7 mouse cellular contexts compared by ENCODE assay signal in genomic region chr12:69183583-69184308, GRCm38 (mm10). TPM values are rescaled to one million over a fixed set of nuclear protein-coding genes. Genes with fewer than 3 reads are reported as not detected.
DNase-seq lines count a peak whose midpoint lies in the region; ATAC-seq lines count a peak whose summit lies in the region.

Rpl36al (minus strand) TSS chr12:69184083.
Mgat2 (plus strand) TSS chr12:69184157.

- peak within 1 kb of the TSS; percentile 91 for H3K9ac ChIP-seq in embryonic facial prominence, embryonic 11.5 days (replicated peaks; ENCODE audit: low read length)
- H3K9ac ChIP-seq in midbrain, embryonic 13.5 days (replicated peaks): peak within 1 kb of the TSS; percentile 92

- peak; percentile 98 for ATAC-seq in embryonic facial prominence, embryonic 11.5 days (replicated peaks; ENCODE audit: insufficient number of reproducible peaks, low FRiP score, low TSS enrichment, low read depth)
- peak; percentile 82 for ATAC-seq in granulocyte monocyte progenitor cell, adult 5-6 weeks (replicated peaks; ENCODE audit: poor library complexity, severe bottlenecking)
- peak; percentile 99 for ATAC-seq in midbrain, embryonic 13.5 days

- peak within 1 kb of the TSS; percentile 91 for H3K4me2 ChIP-seq in embryonic facial prominence, embryonic 11.5 days (ENCODE audit: low read depth, low read length)
- H3K4me2 ChIP-seq in midbrain, embryonic 13.5 days (replicated peaks): peak within 1 kb of the TSS; percentile 90

- H3K27ac ChIP-seq in embryonic facial prominence, embryonic 11.5 days (replicated peaks; ENCODE audit: low read depth, low read length): peak within 1 kb of the TSS; percentile 73
- H3K27ac ChIP-seq in limb, embryonic 10.5 days: peak within 1 kb of the TSS; percentile 96
- H3K27ac ChIP-seq in midbrain, embryonic 13.5 days: peak within 1 kb of the TSS; percentile 94

- no peaks in the 10 kb centered on the region for H3K36me3 ChIP-seq in embryonic facial prominence, embryonic 11.5 days (replicated peaks; ENCODE audit: control insufficient read depth, insufficient read depth, low read depth, low read length)
- H3K36me3 ChIP-seq in limb, embryonic 10.5 days: peaks cover 43% of the 10 kb centered on the region
- H3K36me3 ChIP-seq in midbrain, embryonic 13.5 days: peaks cover 19% of the 10 kb centered on the region

- peak; percentile 99 for DNase-seq in adrenal gland, postnatal 14 days
- DNase-seq in embryonic facial prominence, embryonic 11.5 days (ENCODE audit: low spot score): peak; percentile 99
- peak; percentile 96 for DNase-seq in kidney, adult 11 months
- DNase-seq in limb, embryonic 10.5 days (ENCODE audit: low spot score): peak; percentile 98
- DNase-seq in spleen, adult 12 weeks (ENCODE audit: low spot score): peak; percentile 97

- 0% methylated on average over 80 of the region's 84 CpGs for WGBS in embryonic facial prominence, embryonic 11.5 days
- WGBS in limb, embryonic 10.5 days: 0% methylated on average over 84 of the region's 84 CpGs
- WGBS in midbrain, embryonic 13.5 days: under 1% methylated on average over 80 of the region's 84 CpGs

- no peaks in the 10 kb centered on the region for H3K4me1 ChIP-seq in embryonic facial prominence, embryonic 11.5 days (ENCODE audit: control insufficient read depth, insufficient read depth, low read length)
- peaks cover 16% of the 10 kb centered on the region for H3K4me1 ChIP-seq in limb, embryonic 10.5 days
- H3K4me1 ChIP-seq in midbrain, embryonic 13.5 days (replicated peaks): peaks cover 28% of the 10 kb centered on the region

- H3K9me3 ChIP-seq in embryonic facial prominence, embryonic 11.5 days (replicated peaks; ENCODE audit: control insufficient read depth, low read length): no peaks in the 10 kb centered on the region
- H3K9me3 ChIP-seq in limb, embryonic 10.5 days (replicated peaks): no peaks in the 10 kb centered on the region
- no peaks in the 10 kb centered on the region for H3K9me3 ChIP-seq in midbrain, embryonic 13.5 days

- H3K27me3 ChIP-seq in embryonic facial prominence, embryonic 11.5 days (ENCODE audit: control insufficient read depth, insufficient read depth, low read length): no peaks in the 10 kb centered on the region
- H3K27me3 ChIP-seq in limb, embryonic 10.5 days (ENCODE audit: low read depth, poor library complexity, severe bottlenecking): no peaks in the 10 kb centered on the region
- no peaks in the 10 kb centered on the region for H3K27me3 ChIP-seq in midbrain, embryonic 13.5 days

- peak within 1 kb of the TSS; percentile 89 for H3K4me3 ChIP-seq in embryonic facial prominence, embryonic 11.5 days (ENCODE audit: low read depth, low read length)
- H3K4me3 ChIP-seq in limb, embryonic 10.5 days: peak within 1 kb of the TSS; percentile 87
- peak within 1 kb of the TSS; percentile 90 for H3K4me3 ChIP-seq in midbrain, embryonic 13.5 days (replicated peaks)

RNA-seq across cellular contexts. Expression of gene Rpl36al, which starts in this region (rescaled TPM):
- total RNA-seq in adrenal gland, postnatal 14 days (2021): 575 and 595 TPM in 2 replicates
- 503 and 536 TPM in 2 replicates for polyA plus RNA-seq in embryonic facial prominence, embryonic 11.5 days (2014; fragmentation: Nextera tagmentation; extraction: Ambion mirVana)
- 1,057 and 1,062 TPM in 2 replicates for total RNA-seq in granulocyte monocyte progenitor cell, adult 5-6 weeks (2014; fragmentation: Nextera tagmentation)
- 1,430 and 1,531 TPM in 2 replicates for total RNA-seq in granulocyte monocyte progenitor cell, adult 5-6 weeks (2017)
- 536 and 653 TPM in 2 replicates for polyA plus RNA-seq in limb, embryonic 10.5 days (2016; fragmentation: Nextera tagmentation; extraction: Ambion mirVana)
- polyA plus RNA-seq in midbrain, embryonic 13.5 days (2015; fragmentation: Nextera tagmentation; extraction: Ambion mirVana): 369 and 374 TPM in 2 replicates

RNA-seq across cellular contexts. Expression of gene Mgat2, which starts in this region (rescaled TPM):
- total RNA-seq in adrenal gland, postnatal 14 days (2021): 43.6 and 53.0 TPM in 2 replicates
- polyA plus RNA-seq in embryonic facial prominence, embryonic 11.5 days (2014; fragmentation: Nextera tagmentation; extraction: Ambion mirVana): 37.7 and 39.5 TPM in 2 replicates
- 96.2 and 111 TPM in 2 replicates for total RNA-seq in granulocyte monocyte progenitor cell, adult 5-6 weeks (2014; fragmentation: Nextera tagmentation)
- total RNA-seq in granulocyte monocyte progenitor cell, adult 5-6 weeks (2017): 153 and 186 TPM in 2 replicates
- polyA plus RNA-seq in limb, embryonic 10.5 days (2016; fragmentation: Nextera tagmentation; extraction: Ambion mirVana): 35.4 and 37.9 TPM in 2 replicates
- polyA plus RNA-seq in midbrain, embryonic 13.5 days (2015; fragmentation: Nextera tagmentation; extraction: Ambion mirVana): 32.0 and 35.0 TPM in 2 replicates

Comparison
In these comparisons a context has a peak if more than half of its experiments do, and no peak if none do; other contexts are left out.
1. Peak in every context shown above with its lines: DNase-seq, ATAC-seq, H3K4me3 ChIP-seq and H3K27ac ChIP-seq.